Mouse (Mus musculus): ENCODE measurements at regions not wholly inside any gene's neighbourhood (a gene's known extent, or its start where the extent isn't known, plus 50 kb on each side); places are given as distances from the start of the nearest gene placed in this dataset.
"Not testable (repeated sequence)": the region's sequence is repeated elsewhere in the genome, so short reads cannot be mapped to it uniquely, and the experiment has no call there.

GRCm38 (mm10) chr15:8781159-8782130 lies 70.9 kb upstream of the Slc1a3 start:
- intact Hi-C loops (cut with DNase I) = no loop called here
- no peak for DNase-seq

- no peak for DNase-seq
- intact Hi-C loops (cut with DNase I) = no loop called here
Measured at GRCm38 (mm10) chr15:8780371-8780866, 69.9 kb upstream of the Slc1a3 start.

DNA sequence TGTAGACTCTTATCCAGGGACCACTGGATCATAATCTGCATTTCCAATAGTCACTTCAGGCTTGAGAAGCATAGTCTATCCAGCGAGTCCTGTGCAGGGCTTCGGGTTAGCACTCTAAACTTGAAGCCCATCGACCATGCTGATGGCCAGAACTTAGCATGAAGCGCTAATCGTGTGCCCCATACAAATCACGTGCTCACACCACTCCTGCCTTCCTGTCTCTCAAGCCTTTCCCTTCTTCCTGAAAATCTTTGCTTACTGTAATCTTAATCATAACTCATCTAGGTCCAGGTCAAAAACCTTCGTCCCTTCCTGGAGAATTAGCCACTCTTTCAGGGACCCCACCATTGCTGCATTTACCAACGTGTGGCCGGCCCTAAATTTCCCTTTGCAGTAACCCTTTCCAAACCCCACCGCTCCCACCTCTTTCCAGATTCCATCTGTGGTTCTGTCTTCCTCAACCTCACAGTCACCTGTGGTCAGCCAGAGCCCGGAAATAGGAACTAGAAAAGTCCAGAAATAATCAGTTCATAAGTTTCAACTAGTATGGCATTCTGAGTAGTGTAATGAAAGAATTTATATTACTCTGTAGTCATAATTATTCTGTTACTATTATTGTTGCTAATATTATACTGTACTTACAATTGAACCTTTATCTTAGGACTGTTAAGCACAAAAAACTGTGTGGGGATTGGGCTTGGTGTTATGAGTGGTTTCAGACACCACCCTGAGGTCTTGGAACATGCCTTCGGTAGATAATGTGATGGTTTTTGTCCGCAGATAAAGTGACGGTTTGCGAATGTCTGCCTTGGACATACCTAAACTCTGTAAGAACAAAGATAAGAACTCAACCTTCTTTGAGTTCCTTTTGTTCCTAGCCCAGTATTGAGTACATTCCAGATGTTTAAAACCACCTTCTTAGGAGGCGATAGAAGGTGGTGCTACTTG lies 57.3 kb upstream of the Slc1a3 start:
- no peak for DNase-seq
- intact Hi-C loops (cut with DNase I) = no loop called here

- DNase-seq; intact Hi-C loops (cut with DNase I): not testable (repeated sequence)
Measured at GRCm38 (mm10) chr15:8766208-8766607, 55.6 kb upstream of the Slc1a3 start.

GRCm38 (mm10) chr15:8761741-8762271 lies 51.2 kb upstream of the Slc1a3 start:
- intact Hi-C loops (cut with DNase I) = no loop called here
- DNase-seq = no peak

DNA sequence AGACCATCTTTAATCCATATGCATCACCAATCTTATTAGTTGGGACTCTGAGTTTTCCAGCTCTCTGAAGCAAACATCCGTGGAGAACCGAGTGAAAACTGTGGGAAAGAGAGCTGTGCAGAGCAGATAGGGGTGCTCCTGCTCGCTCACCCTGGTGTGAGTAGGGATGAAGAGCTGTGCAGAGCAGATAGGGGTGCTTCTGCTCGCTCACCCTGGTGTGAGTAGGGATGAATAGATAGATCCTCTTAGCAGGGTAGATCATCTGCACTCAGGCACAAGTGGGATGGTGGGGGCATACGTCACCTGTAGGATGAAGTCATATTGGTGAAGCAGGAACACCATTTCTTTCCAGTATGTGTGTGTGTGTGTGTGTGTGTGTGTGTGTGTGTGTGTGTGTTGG lies 50.6 kb upstream of the Slc1a3 start:
- intact Hi-C loops (cut with DNase I) = no loop called here
- no peak for DNase-seq
